Mouse (Mus musculus): ENCODE data around the gene Zmiz2. TPM values are rescaled to one million over a fixed set of nuclear protein-coding genes. Genes with fewer than 3 reads are reported as not detected.

Gene Zmiz2
- total and polyA plus RNA-seq, 3 experiments, result 10.6 to 238 (median 46.3) TPM

DNA sequence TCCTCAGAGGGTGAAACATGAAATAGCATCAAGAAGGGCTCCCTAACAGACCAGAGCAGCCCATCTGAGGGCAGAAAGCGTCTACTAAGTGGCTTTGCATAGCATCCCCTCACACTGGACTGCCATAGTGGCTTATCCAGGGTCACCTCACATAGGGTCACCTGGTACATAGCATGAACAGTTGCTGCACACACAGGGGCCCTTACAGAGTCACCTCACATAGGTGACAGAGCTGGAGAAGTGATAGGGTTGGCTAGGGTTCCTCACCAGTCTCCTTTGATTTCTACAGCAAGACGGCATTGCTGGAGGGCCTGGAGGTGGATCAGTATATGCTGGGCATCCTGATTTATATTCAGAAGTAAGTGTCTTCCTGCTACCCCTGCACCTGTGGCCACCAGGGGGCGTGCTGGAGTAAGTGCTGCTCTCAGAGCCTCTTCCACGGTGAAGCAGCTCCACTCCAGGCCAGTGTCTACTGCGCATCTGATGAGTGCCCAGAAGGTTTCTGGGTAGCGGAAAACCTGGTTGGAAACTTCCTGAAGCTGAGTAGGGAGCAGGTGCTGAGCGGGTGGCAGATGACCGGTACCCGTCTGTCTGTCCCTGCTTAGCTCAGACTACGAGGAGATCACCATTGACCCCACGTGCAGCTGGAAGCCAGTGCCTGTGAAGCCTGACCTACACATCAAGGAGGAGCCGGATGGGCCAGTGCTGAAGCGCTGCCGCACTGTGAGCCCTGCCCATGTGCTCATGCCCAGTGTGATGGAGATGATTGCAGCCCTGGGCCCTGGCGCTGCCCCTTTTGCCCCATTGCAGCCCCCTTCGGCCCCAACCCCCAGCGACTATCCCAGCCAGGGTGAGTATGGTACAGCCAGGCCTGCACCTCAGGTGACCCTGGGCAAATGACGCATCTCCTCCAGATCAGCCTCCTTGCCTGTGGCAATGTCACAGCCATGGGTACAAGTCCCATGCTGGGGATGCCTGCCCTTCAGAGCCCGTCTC lies 13.9 kb downstream of the Zmiz2 start:
- TF ChIP-seq POLR2AphosphoS2 (IDR thresholded peaks at IDR 0.05; ENCODE audit: low read depth, low read length) (no peak), ELF1 (IDR thresholded peaks at IDR 0.05; ENCODE audit: low read depth, low read length) (peak; percentile 61), CHD1 (IDR thresholded peaks at IDR 0.05; ENCODE audit: low read depth, low read length) (no peak), RCOR1 (conservative IDR thresholded peaks at IDR 0.05; ENCODE audit: low read depth, low read length) (no peak), ZKSCAN1 (IDR thresholded peaks at IDR 0.05; ENCODE audit: borderline replicate concordance, low read depth, low read length) (no peak), KAT2A (IDR thresholded peaks at IDR 0.05; ENCODE audit: insufficient replicate concordance, low read length) (no peak), RAD21 (IDR thresholded peaks at IDR 0.05; ENCODE audit: low read depth, low read length) (peak; percentile 67), JUN (IDR thresholded peaks at IDR 0.05; ENCODE audit: insufficient read depth, low read depth, low read length) (no peak), SIN3A (IDR thresholded peaks at IDR 0.05; ENCODE audit: low read length) (no peak), JUND (conservative IDR thresholded peaks at IDR 0.05; ENCODE audit: low read depth, low read length) (no peak), USF1 (IDR thresholded peaks at IDR 0.05; ENCODE audit: low read depth, low read length) (no peak), TBP (conservative IDR thresholded peaks at IDR 0.05; ENCODE audit: low read depth, low read length) (no peak), BHLHE40 (IDR thresholded peaks at IDR 0.05; ENCODE audit: low read depth, low read length) (no peak), USF2 (conservative IDR thresholded peaks at IDR 0.05; ENCODE audit: low read depth, low read length) (no peak), CTCF (conservative IDR thresholded peaks at IDR 0.05 in 1 of 2, IDR thresholded peaks at IDR 0.05 in 1 of 2; ENCODE audit: low read depth in 2 of 2, low read length in 2 of 2) (peak; percentile 94 to 98), MAZ (IDR thresholded peaks at IDR 0.05; ENCODE audit: low read depth, low read length) (no peak), EP300 (IDR thresholded peaks at IDR 0.05; ENCODE audit: low read length) (no peak), MAFK (IDR thresholded peaks at IDR 0.05; ENCODE audit: insufficient replicate concordance, low read length) (no peak), MYC (IDR thresholded peaks at IDR 0.05; ENCODE audit: low read depth, low read length) (no peak), ZMIZ1 (IDR thresholded peaks at IDR 0.05; ENCODE audit: low read depth, low read length) (no peak), SMC3 (IDR thresholded peaks at IDR 0.05; ENCODE audit: low read depth, low read length) (peak; percentile 72), HCFC1 (IDR thresholded peaks at IDR 0.05; ENCODE audit: low read depth, low read length) (no peak), ZC3H11A (IDR thresholded peaks at IDR 0.05; ENCODE audit: low read depth, low read length) (peak; percentile 3; the same call in 1 of the 2 replicates), UBTF (IDR thresholded peaks at IDR 0.05; ENCODE audit: low read depth, low read length) (no peak), ZNF384 (IDR thresholded peaks at IDR 0.05; ENCODE audit: low read depth, low read length) (no peak), IRF4 (IDR thresholded peaks at IDR 0.05; ENCODE audit: low read depth, low read length) (no peak), MAX (IDR thresholded peaks at IDR 0.05; ENCODE audit: low read length) (no peak)
- Histone ChIP-seq H3K27ac (ENCODE audit: insufficient read depth, low read depth) (no peak overlapping the region), H3K4me2 (ENCODE audit: insufficient read depth, low read depth, poor library complexity, severe bottlenecking) (no peak overlapping the region), H3K4me3 (replicated peaks in 1 of 3; ENCODE audit: low read depth in 2 of 3, low read length in 2 of 3, poor library complexity in 1 of 3) (no peak overlapping the region), H3K9me3 (replicated peaks; ENCODE audit: low read length) (no peaks in the 10 kb centered on the region), H3K79me2 (replicated peaks; ENCODE audit: control insufficient read depth, extremely low read depth, insufficient read depth, poor library complexity, severe bottlenecking) (no peaks in the 10 kb centered on the region), H3K9ac (ENCODE audit: insufficient read depth, low read depth) (no peak overlapping the region), H3K27me3 (replicated peaks) (no peaks in the 10 kb centered on the region), H3K4me1 (ENCODE audit: control insufficient read depth in 1 of 2, insufficient read depth in 2 of 2) (peaks cover 0 to 10% of the 10 kb centered on the region in 2 experiments; a peak in 1 of 4 replicates), H3K36me3 (replicated peaks in 1 of 2; ENCODE audit: control insufficient read depth in 1 of 2, insufficient read depth in 1 of 2, low read length in 1 of 2) (peaks cover 84 to 96% of the 10 kb centered on the region in 2 experiments)
- DNase-seq (ENCODE audit: extremely low read depth), result peak; percentile 86
- dilution Hi-C loops (cut with MboI; ENCODE audit: extremely low pct_ligation_motif_present, extremely low pct_unique_long_range_greater_than_20kb, low sequenced_read_pairs), result no loop called here
- in situ Hi-C loops (cut with MboI; ENCODE audit: low pct_ligation_motif_present, low pct_unique_long_range_greater_than_20kb, low sequenced_read_pairs), result no loop called here
